Mouse (Mus musculus) myocyte (in vitro differentiated cells): ENCODE results near the gene Pafah1b1.

Source experiments
- POLR2AphosphoS2 ChIP-seq: IDR thresholded peaks from one replicate; pipeline ENCODE4 v1.6.1; 2011; ENCODE audit warnings: low read depth, control low read depth; ENCODE audit not compliant: insufficient read length
- TCF3 ChIP-seq: IDR thresholded peaks from one replicate; pipeline ENCODE4 v1.6.1; 2011; ENCODE audit warnings: low read depth, control low read depth; ENCODE audit not compliant: insufficient read length
- USF1 ChIP-seq: IDR thresholded peaks from one replicate; pipeline ENCODE4 v1.6.1; 2011; ENCODE audit warnings: low read depth, mild to moderate bottlenecking, control low read depth, moderate library complexity

DNA sequence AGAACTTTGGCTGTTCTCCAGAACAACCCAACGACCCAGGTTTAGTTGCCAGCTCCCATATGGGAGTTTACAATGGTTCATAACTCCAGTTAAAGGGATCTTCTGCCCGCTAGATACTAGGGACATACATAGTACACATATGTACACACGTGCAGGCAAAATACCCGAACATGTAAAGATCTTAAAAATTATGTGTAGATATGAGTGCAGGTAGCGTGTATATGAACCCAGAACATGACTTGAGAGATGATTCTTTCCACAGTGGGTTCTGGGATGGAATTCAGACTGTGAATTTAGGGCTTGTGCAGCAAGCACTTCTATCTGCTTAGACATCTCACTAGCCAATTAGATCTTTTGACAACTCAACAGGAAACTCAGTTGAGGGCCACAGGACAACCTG, 52.6 kb downstream of the Pafah1b1 start:
- no peak for TF ChIP-seq POLR2AphosphoS2
- no peak for TF ChIP-seq TCF3
- no peak for TF ChIP-seq USF1
